Mouse (Mus musculus): ENCODE data around the gene Trim9. TPM values are rescaled to one million over a fixed set of nuclear protein-coding genes. Genes with fewer than 3 reads are reported as not detected.

The Trim9 gene
- total RNA-seq, 2 experiments from 2014 or later = 422 to 460 TPM

GRCm38 (mm10) chr12:70228155-70228554, 119.3 kb downstream of the Trim9 start:
- intact Hi-C loops (cut with DNase I) = no loop called here

GRCm38 (mm10) chr12:70227121-70227932, 120.1 kb downstream of the Trim9 start:
- intact Hi-C loops (cut with DNase I) = no loop called here
- DNase-seq (ENCODE audit: low spot score in 2 of 2) = no peak

More at GRCm38 (mm10) chr12:70228155-70228554, 119.3 kb downstream of the Trim9 start:
- no peak for DNase-seq (ENCODE audit: low spot score in 2 of 2)

- no peak for DNase-seq (ENCODE audit: low spot score in 2 of 2)
- intact Hi-C loops (cut with DNase I) = no loop called here
Observed at GRCm38 (mm10) chr12:70226655-70227054, 120.8 kb downstream of the Trim9 start.

GRCm38 (mm10) chr12:70223331-70223730, 124.1 kb downstream of the Trim9 start:
- DNase-seq (ENCODE audit: low spot score in 2 of 2) = no peak
- intact Hi-C loops (cut with DNase I) = no loop called here

GRCm38 (mm10) chr12:70221425-70221824, 126.0 kb downstream of the Trim9 start:
- no peak for DNase-seq (ENCODE audit: low spot score in 2 of 2)
- intact Hi-C loops (cut with DNase I) = no loop called here

- intact Hi-C loops (cut with DNase I) = no loop called here
- DNase-seq (ENCODE audit: low spot score in 2 of 2) = no peak
Observed at GRCm38 (mm10) chr12:70218795-70219540, 128.4 kb downstream of the Trim9 start.

- DNase-seq (ENCODE audit: low spot score in 2 of 2) = no peak
- intact Hi-C loops (cut with DNase I) = no loop called here
Observed at GRCm38 (mm10) chr12:70216229-70216800, 131.1 kb downstream of the Trim9 start.

- intact Hi-C loops (cut with DNase I) = no loop called here
- no peak for DNase-seq (ENCODE audit: low spot score in 2 of 2)
Observed at GRCm38 (mm10) chr12:70214281-70214680, 133.1 kb downstream of the Trim9 start.

GRCm38 (mm10) chr12:70213601-70214000, 133.8 kb downstream of the Trim9 start:
- intact Hi-C loops (cut with DNase I) = no loop called here
- DNase-seq (ENCODE audit: low spot score in 2 of 2) = no peak

- DNase-seq (ENCODE audit: low spot score in 2 of 2) = no peak
- intact Hi-C loops (cut with DNase I) = no loop called here
Observed at GRCm38 (mm10) chr12:70212501-70212900, 134.9 kb downstream of the Trim9 start.

GRCm38 (mm10) chr12:70208214-70208613, 139.2 kb downstream of the Trim9 start:
- intact Hi-C loops (cut with DNase I) = no loop called here
- DNase-seq (ENCODE audit: low spot score in 2 of 2) = no peak

- intact Hi-C loops (cut with DNase I) = no loop called here
- no peak for DNase-seq (ENCODE audit: low spot score in 2 of 2)
Observed at GRCm38 (mm10) chr12:70204433-70204832, 143.0 kb downstream of the Trim9 start.

GRCm38 (mm10) chr12:70201926-70202529, 145.4 kb downstream of the Trim9 start:
- intact Hi-C loops (cut with DNase I) = no loop called here
- no peak for DNase-seq (ENCODE audit: low spot score in 2 of 2)

- DNase-seq (ENCODE audit: low spot score in 2 of 2) = no peak
- intact Hi-C loops (cut with DNase I) = no loop called here
Observed at GRCm38 (mm10) chr12:70196341-70196740, 151.1 kb downstream of the Trim9 start.

- no peak for DNase-seq (ENCODE audit: low spot score in 2 of 2)
- intact Hi-C loops (cut with DNase I) = no loop called here
Observed at GRCm38 (mm10) chr12:70195426-70195825, 152.0 kb downstream of the Trim9 start.

Other genes starting within 250 kb of the Trim9 start
- gene Nin, start 233.9 kb downstream of the Trim9 start, total RNA-seq (2021) = 10 to 100 TPM; 44.5 to 53.7 TPM
- not detected for gene Abhd12b, start 193.5 kb downstream of the Trim9 start, total RNA-seq (2021)
- 1 to 10 TPM; 2.2 to 3.1 TPM for gene Pygl, start 116.1 kb downstream of the Trim9 start, total RNA-seq (2021)
- gene Tmx1, start 105.5 kb upstream of the Trim9 start, total RNA-seq (2021) = 10 to 100 TPM; 32.9 to 35.9 TPM